Mouse (Mus musculus) embryonic facial prominence, embryonic 14.5 days (tissue): ENCODE data around the gene Neu2. TPM values are rescaled to one million over a fixed set of nuclear protein-coding genes. Genes with fewer than 3 reads are reported as not detected.

Experiments used
- ATAC-seq: fragments of 200-750 bp; cut with Nextera tagmentation; 2 replicates; pipeline ENCODE4 v1.8.0; 2017; ENCODE audit warnings: low read depth, moderate number of reproducible peaks, moderate TSS enrichment
- DNase-seq: peaks from one replicate; pipeline ENCODE4 v3.0.0-alpha.2; 2015; ENCODE audit warnings: low spot score
- H3K27ac ChIP-seq: fragments of 300-500 bp; sonication (generic); replicated peaks from 2 replicates; pipeline ENCODE4 v1.5.1; 2014; ENCODE audit warnings: low read depth, mild to moderate bottlenecking, low read length, moderate library complexity
- H3K27me3 ChIP-seq: fragments of 300-500 bp; sonication (generic); replicated peaks from 2 replicates; pipeline ENCODE4 v1.6.1; 2014; ENCODE audit warnings: low read length; ENCODE audit not compliant: control insufficient read depth, insufficient read depth
- H3K36me3 ChIP-seq: fragments of 300-500 bp; sonication (generic); 2 replicates; pipeline ENCODE4 v1.6.1; 2014; ENCODE audit warnings: low read length, mixed read lengths; ENCODE audit not compliant: control insufficient read depth, insufficient read depth
- H3K4me1 ChIP-seq: fragments of 300-500 bp; sonication (generic); 2 replicates; pipeline ENCODE4 v1.6.1; 2014; ENCODE audit warnings: antibody characterized with exemption, low read length; ENCODE audit not compliant: control insufficient read depth, insufficient read depth
- H3K4me2 ChIP-seq: fragments of 300-500 bp; sonication (generic); 2 replicates; pipeline ENCODE4 v1.6.1; 2014; ENCODE audit warnings: low read depth, mild to moderate bottlenecking, low read length, moderate library complexity, mixed read lengths
- H3K4me3 ChIP-seq: fragments of 300-500 bp; sonication (generic); 2 replicates; pipeline ENCODE4 v1.5.1; 2014; ENCODE audit warnings: low read depth, mild to moderate bottlenecking, low read length
- H3K9ac ChIP-seq: fragments of 300-500 bp; sonication (generic); 2 replicates; pipeline ENCODE4 v1.6.1; 2014; ENCODE audit warnings: low read depth, mild to moderate bottlenecking, low read length, moderate library complexity, mixed read lengths
- H3K9me3 ChIP-seq: fragments of 300-500 bp; sonication (generic); 2 replicates; pipeline ENCODE4 v1.6.1; 2016; ENCODE audit warnings: low read length; ENCODE audit not compliant: control insufficient read depth
- WGBS: fragments of 180-500 bp; shearing (Covaris S2); extraction: QIAGEN DNeasy Blood & Tissue Kit; methylation state at CpG from one replicate; pipeline ENCODE4 v1.1.7; 2014; 5-methylcytosine and 5-hydroxymethylcytosine counted together
- polyA plus RNA-seq: library from polyadenylated mRNA; unstranded; fragments of >200 nt; fragmentation: Nextera tagmentation; extraction: Ambion mirVana; gene quantifications from 2 replicates; pipeline ENCODE4 v1.2.1, GENCODE M21; 2014

The Neu2 gene
- polyA plus RNA-seq, 1 experiment from 2014 or later: not detected

GRCm38 (mm10) chr1:87607385-87608091, 97.8 kb downstream of the Neu2 start:
- no peaks in the 10 kb centered on the region for H3K27me3 ChIP-seq
- H3K4me1 ChIP-seq: no peaks in the 10 kb centered on the region
- H3K36me3 ChIP-seq: no peaks in the 10 kb centered on the region
- H3K4me2 ChIP-seq: no peak overlapping the region
- 76% methylated on average over 21 of the region's 21 CpGs for WGBS
- ATAC-seq: no peak
- H3K4me3 ChIP-seq: no peak overlapping the region
- H3K9me3 ChIP-seq: no peaks in the 10 kb centered on the region
- no peak for DNase-seq
- no peak overlapping the region for H3K9ac ChIP-seq
- no peak overlapping the region for H3K27ac ChIP-seq

GRCm38 (mm10) chr1:87608416-87609046, 98.8 kb downstream of the Neu2 start:
- ATAC-seq (no peak), DNase-seq (peak; percentile 5)
- Histone ChIP-seq H3K36me3 (no peaks in the 10 kb centered on the region), H3K9me3 (no peaks in the 10 kb centered on the region), H3K4me1 (no peaks in the 10 kb centered on the region), H3K9ac (no peak overlapping the region), H3K4me2 (no peak overlapping the region), H3K27ac (no peak overlapping the region), H3K4me3 (no peak overlapping the region), H3K27me3 (no peaks in the 10 kb centered on the region)
- WGBS: 29% methylated on average over 7 of the region's 7 CpGs

- H3K4me2 ChIP-seq: no peak overlapping the region
- no peaks in the 10 kb centered on the region for H3K36me3 ChIP-seq
- H3K9ac ChIP-seq: no peak overlapping the region
- H3K4me3 ChIP-seq: no peak overlapping the region
- ATAC-seq: no peak
- no peak overlapping the region for H3K27ac ChIP-seq
- WGBS: 82% methylated on average over 2 of the region's 2 CpGs
- no peaks in the 10 kb centered on the region for H3K27me3 ChIP-seq
- H3K9me3 ChIP-seq: no peaks in the 10 kb centered on the region
- no peaks in the 10 kb centered on the region for H3K4me1 ChIP-seq
- no peak for DNase-seq
Observed at GRCm38 (mm10) chr1:87614576-87615295, 105.0 kb downstream of the Neu2 start.

- DNase-seq (peak; percentile 41), ATAC-seq (no peak)
- H3K4me1 ChIP-seq: no peaks in the 10 kb centered on the region
- WGBS: 79% methylated on average over 10 of the region's 12 CpGs
- H3K27me3 ChIP-seq: no peaks in the 10 kb centered on the region
- no peaks in the 10 kb centered on the region for H3K36me3 ChIP-seq
- no peak within 1 kb of the TSS for H3K9ac ChIP-seq
- 0 out of 2 replicates have a peak within 1 kb of the TSS, but pooled peaks have one; percentile 17 for H3K27ac ChIP-seq
- H3K4me2 ChIP-seq: peak within 1 kb of the TSS; percentile 1
- peak within 1 kb of the TSS; percentile 6 for H3K4me3 ChIP-seq
- no peaks in the 10 kb centered on the region for H3K9me3 ChIP-seq
Observed at GRCm38 (mm10) chr1:87620211-87620668, 110.6 kb downstream of the Neu2 start, which contains the start of gene Inpp5d. TSS of gene Inpp5d (plus strand) at chr1:87620312.

- 78% methylated on average over 6 of the region's 6 CpGs for WGBS
- H3K4me2 ChIP-seq: peak overlapping the region; percentile 1
- peak overlapping the region; percentile 6 for H3K4me3 ChIP-seq
Observed at GRCm38 (mm10) chr1:87620693-87621092, 111.0 kb downstream of the Neu2 start.

GRCm38 (mm10) chr1:87621146-87621857, 111.6 kb downstream of the Neu2 start:
- Histone ChIP-seq H3K4me1 (no peaks in the 10 kb centered on the region), H3K36me3 (no peaks in the 10 kb centered on the region), H3K4me3 (peak overlapping the region; percentile 6; the same call in 1 of the 2 replicates), H3K4me2 (peak overlapping the region; percentile 1; the same call in 1 of the 2 replicates), H3K9ac (no peak overlapping the region), H3K27me3 (no peaks in the 10 kb centered on the region), H3K9me3 (no peaks in the 10 kb centered on the region), H3K27ac (no peak overlapping the region)
- ATAC-seq (no peak), DNase-seq (no peak)
- WGBS: 78% methylated on average over 9 of the region's 9 CpGs

More at GRCm38 (mm10) chr1:87620693-87621092, 111.0 kb downstream of the Neu2 start:
- DNase-seq: no peak
- Histone ChIP-seq H3K27ac (0 out of 2 replicates have a peak overlapping the region, but pooled peaks have one; percentile 17), H3K4me1 (no peaks in the 10 kb centered on the region), H3K9ac (no peak overlapping the region), H3K9me3 (no peaks in the 10 kb centered on the region), H3K27me3 (no peaks in the 10 kb centered on the region), H3K36me3 (no peaks in the 10 kb centered on the region)
- no peak for ATAC-seq

GRCm38 (mm10) chr1:87621858-87622279, 112.2 kb downstream of the Neu2 start:
- ATAC-seq (no peak), DNase-seq (no peak)
- Histone ChIP-seq H3K9me3 (no peaks in the 10 kb centered on the region), H3K4me3 (no peak overlapping the region), H3K4me2 (no peak overlapping the region), H3K36me3 (no peaks in the 10 kb centered on the region), H3K27me3 (no peaks in the 10 kb centered on the region), H3K9ac (no peak overlapping the region), H3K27ac (no peak overlapping the region), H3K4me1 (no peaks in the 10 kb centered on the region)
- WGBS: 42% methylated on average over 3 of the region's 3 CpGs
